25 mouse cellular contexts compared by ENCODE assay signal in genomic region chr4:101442791-101443190, GRCm38 (mm10). TPM values are rescaled to one million over a fixed set of nuclear protein-coding genes. Genes with fewer than 3 reads are reported as not detected.
DNase-seq lines count a peak whose midpoint lies in the region; ATAC-seq lines count a peak whose summit lies in the region.
"Had no signal": no experiment of that assay in that cellular context is flagged by ENCODE, and none has a peak within 500 bp of the region (broad histone marks: within the 10 kb centered on the region; RNA-seq: fewer than 3 reads in every experiment).

No protein-coding gene starts in this region.

- no peak overlapping the region for H3K4me2 ChIP-seq in heart, embryonic 11.5 days
- no peak overlapping the region for H3K4me2 ChIP-seq in midbrain, embryonic 13.5 days (replicated peaks)
- no peak overlapping the region for H3K4me2 ChIP-seq in midbrain, embryonic 16.5 days (ENCODE audit: low read length)
- H3K4me2 ChIP-seq: embryonic facial prominence, embryonic 12.5 days; heart, embryonic 15.5 days had no signal

- no peak overlapping the region for H3K4me3 ChIP-seq in heart, embryonic 11.5 days (ENCODE audit: low read depth, low read length)
- no peak overlapping the region for H3K4me3 ChIP-seq in heart, embryonic 10.5 days
- no peak overlapping the region for H3K4me3 ChIP-seq in midbrain, embryonic 13.5 days (replicated peaks)
- no peak overlapping the region for H3K4me3 ChIP-seq in midbrain, embryonic 16.5 days (ENCODE audit: low read depth, low read length)
- H3K4me3 ChIP-seq: embryonic facial prominence, embryonic 12.5 days; erythroblast, embryonic 14.5 days; gastrocnemius, adult 2 months; heart, embryonic 15.5 days; limb, embryonic 10.5 days; myocyte had no signal

- WGBS in heart, embryonic 11.5 days (ENCODE audit: insufficient replicate concordance): 56% methylated on average over 2 of the region's 2 CpGs
- 71% methylated on average over 2 of the region's 2 CpGs for WGBS in heart, embryonic 10.5 days
- WGBS in midbrain, embryonic 13.5 days: 67% methylated on average over 2 of the region's 2 CpGs
- 58% methylated on average over 2 of the region's 2 CpGs for WGBS in midbrain, embryonic 16.5 days

- no peaks in the 10 kb centered on the region for H3K9me3 ChIP-seq in heart, embryonic 11.5 days (replicated peaks; ENCODE audit: control insufficient read depth, low read length)
- no peaks in the 10 kb centered on the region for H3K9me3 ChIP-seq in heart, embryonic 10.5 days
- no peaks in the 10 kb centered on the region for H3K9me3 ChIP-seq in midbrain, embryonic 13.5 days
- H3K9me3 ChIP-seq in midbrain, embryonic 16.5 days (replicated peaks; ENCODE audit: control insufficient read depth, low read length, poor library complexity, severe bottlenecking): no peaks in the 10 kb centered on the region
- H3K9me3 ChIP-seq: embryonic facial prominence, embryonic 12.5 days; heart, embryonic 15.5 days; limb, embryonic 10.5 days had no signal

- H3K36me3 ChIP-seq in heart, embryonic 11.5 days (ENCODE audit: control insufficient read depth, insufficient read depth, low read length): no peaks in the 10 kb centered on the region
- no peaks in the 10 kb centered on the region for H3K36me3 ChIP-seq in heart, embryonic 10.5 days
- no peaks in the 10 kb centered on the region for H3K36me3 ChIP-seq in midbrain, embryonic 13.5 days
- H3K36me3 ChIP-seq in midbrain, embryonic 16.5 days (ENCODE audit: control insufficient read depth, insufficient read depth, low read length): no peaks in the 10 kb centered on the region
- H3K36me3 ChIP-seq: embryonic facial prominence, embryonic 12.5 days; heart, embryonic 15.5 days had no signal

- no peaks in the 10 kb centered on the region for H3K27me3 ChIP-seq in heart, embryonic 11.5 days (ENCODE audit: control insufficient read depth, insufficient read depth, low read length)
- H3K27me3 ChIP-seq in heart, embryonic 10.5 days (ENCODE audit: insufficient read depth, poor library complexity, severe bottlenecking): no peaks in the 10 kb centered on the region
- no peaks in the 10 kb centered on the region for H3K27me3 ChIP-seq in midbrain, embryonic 13.5 days
- H3K27me3 ChIP-seq in midbrain, embryonic 16.5 days (ENCODE audit: control insufficient read depth, insufficient read depth, low read depth, low read length): no peaks in the 10 kb centered on the region
- H3K27me3 ChIP-seq: embryonic facial prominence, embryonic 12.5 days; heart, embryonic 15.5 days had no signal

- H3K9ac ChIP-seq in heart, embryonic 11.5 days (ENCODE audit: low read depth, low read length): no peak overlapping the region
- no peak overlapping the region for H3K9ac ChIP-seq in midbrain, embryonic 13.5 days (replicated peaks)
- H3K9ac ChIP-seq in midbrain, embryonic 16.5 days (ENCODE audit: low read depth, low read length): no peak overlapping the region
- H3K9ac ChIP-seq: embryonic facial prominence, embryonic 12.5 days; heart, embryonic 15.5 days; liver, postnatal 0 days had no signal

- ATAC-seq in heart, embryonic 11.5 days (replicated peaks; ENCODE audit: insufficient number of reproducible peaks, low FRiP score, low TSS enrichment): no peak
- ATAC-seq in midbrain, embryonic 13.5 days: 0 out of 2 replicates have a peak, but pooled peaks have one; percentile 24
- ATAC-seq in midbrain, embryonic 16.5 days: no peak

- H3K27ac ChIP-seq in heart, embryonic 11.5 days (ENCODE audit: low read depth, low read length): 0 out of 2 replicates have a peak overlapping the region, but pooled peaks have one; percentile 29
- H3K27ac ChIP-seq in heart, embryonic 10.5 days: no peak overlapping the region
- no peak overlapping the region for H3K27ac ChIP-seq in midbrain, embryonic 13.5 days
- no peak overlapping the region for H3K27ac ChIP-seq in midbrain, embryonic 16.5 days (ENCODE audit: low read length)
- H3K27ac ChIP-seq: embryonic facial prominence, embryonic 12.5 days; gastrocnemius, adult 2 months; heart, embryonic 15.5 days; limb, embryonic 10.5 days; stomach, postnatal 0 days had no signal

- no peak for DNase-seq in heart, embryonic 10.5 days (ENCODE audit: low spot score)
- DNase-seq in adrenal gland, postnatal 10 days: peak; percentile 47
- peak; percentile 53 to 74 for DNase-seq in adrenal gland, postnatal 36 days
- no peak for DNase-seq in spleen, postnatal 4 days (ENCODE audit: low spot score in 2 of 2)
- DNase-seq: cerebellum, postnatal 10 days; gastrocnemius, adult 2 months; heart, adult 11 months; kidney, adult 9 months; kidney, postnatal 25 days; layer of hippocampus, adult 9-11 months; liver, postnatal 0 days; lung, postnatal 36 days; retina, postnatal 1 day; right cerebral cortex, postnatal 4 days; thymus, postnatal 25 days had no signal

- H3K4me1 ChIP-seq in heart, embryonic 11.5 days (ENCODE audit: control insufficient read depth, insufficient read depth, low read length): peaks cover 38% of the 10 kb centered on the region
- H3K4me1 ChIP-seq in heart, embryonic 10.5 days: peaks cover 72% of the 10 kb centered on the region
- no peaks in the 10 kb centered on the region for H3K4me1 ChIP-seq in midbrain, embryonic 13.5 days (replicated peaks)
- H3K4me1 ChIP-seq in midbrain, embryonic 16.5 days (ENCODE audit: control insufficient read depth, insufficient read depth, low read length): no peaks in the 10 kb centered on the region

RNA-seq across cellular contexts. Expression of gene Ak4, which starts 23.7 kb away (rescaled TPM):
- polyA plus RNA-seq in heart, embryonic 11.5 days (2014; fragmentation: Nextera tagmentation; extraction: Ambion mirVana): 9.4 and 18.1 TPM in 2 replicates
- polyA plus RNA-seq in heart, embryonic 10.5 days (2016; fragmentation: Nextera tagmentation; extraction: Ambion mirVana): 28.5 and 30.4 TPM in 2 replicates
- 7.3 and 8.1 TPM in 2 replicates for polyA plus RNA-seq in midbrain, embryonic 13.5 days (2015; fragmentation: Nextera tagmentation; extraction: Ambion mirVana)
- 9.0 and 9.2 TPM in 2 replicates for polyA plus RNA-seq in midbrain, embryonic 16.5 days (2015; fragmentation: Nextera tagmentation; extraction: Ambion mirVana)
- 10 to 100 TPM; 10.2 to 26.9 TPM for total RNA-seq in adrenal gland, postnatal 10 days (2021)
- 1 to 10 TPM; 5.9 to 6.4 TPM for total RNA-seq in adrenal gland, postnatal 36 days (2021)

RNA-seq across cellular contexts. Expression of gene Dnajc6, which starts 53.7 kb away (rescaled TPM):
- polyA plus RNA-seq in heart, embryonic 11.5 days (2014; fragmentation: Nextera tagmentation; extraction: Ambion mirVana): 0.21 and 0.27 TPM in 2 replicates
- 0.44 and 0.59 TPM in 2 replicates for polyA plus RNA-seq in heart, embryonic 10.5 days (2016; fragmentation: Nextera tagmentation; extraction: Ambion mirVana)
- 23.9 and 24.8 TPM in 2 replicates for polyA plus RNA-seq in midbrain, embryonic 13.5 days (2015; fragmentation: Nextera tagmentation; extraction: Ambion mirVana)
- polyA plus RNA-seq in midbrain, embryonic 16.5 days (2015; fragmentation: Nextera tagmentation; extraction: Ambion mirVana): 62.0 and 77.1 TPM in 2 replicates
- 1 to 10 TPM; 7.3 to 9.1 TPM for total RNA-seq in adrenal gland, postnatal 10 days (2021)
- 1 to 10 TPM; 3.3 to 5.2 TPM for total RNA-seq in adrenal gland, postnatal 36 days (2021)
- total RNA-seq: neutrophil, adult 5-6 weeks had no signal
- polyA plus RNA-seq: erythroblast, embryonic 14.5 days had no signal

Comparison
In these comparisons a context has a peak if more than half of its experiments do, and no peak if none do; other contexts are left out.
1. DNase-seq: peak in adrenal gland, postnatal 10 days (single experiment) and adrenal gland, postnatal 36 days (2 of 2); none in heart, embryonic 10.5 days (single experiment) and spleen, postnatal 4 days (0 of 2).
2. RNA of gene Dnajc6, which starts 53.7 kb away (polyA plus RNA-seq): 62.0 to 77.1 TPM in midbrain, embryonic 16.5 days and 23.9 to 24.8 TPM in midbrain, embryonic 13.5 days; 0.44 to 0.59 TPM in heart, embryonic 10.5 days and 0.21 to 0.27 TPM in heart, embryonic 11.5 days; every median in the first group is over 10 times any median in the second.